Mouse (Mus musculus): ENCODE results near the gene Lin7a. TPM values are rescaled to one million over a fixed set of nuclear protein-coding genes. Genes with fewer than 3 reads are reported as not detected.
A peak's percentile ranks its signal among the peaks of the same experiment; 100 is the strongest.

The Lin7a gene
- total RNA-seq, 2 experiments from 2014 or later, result not detected

DNA sequence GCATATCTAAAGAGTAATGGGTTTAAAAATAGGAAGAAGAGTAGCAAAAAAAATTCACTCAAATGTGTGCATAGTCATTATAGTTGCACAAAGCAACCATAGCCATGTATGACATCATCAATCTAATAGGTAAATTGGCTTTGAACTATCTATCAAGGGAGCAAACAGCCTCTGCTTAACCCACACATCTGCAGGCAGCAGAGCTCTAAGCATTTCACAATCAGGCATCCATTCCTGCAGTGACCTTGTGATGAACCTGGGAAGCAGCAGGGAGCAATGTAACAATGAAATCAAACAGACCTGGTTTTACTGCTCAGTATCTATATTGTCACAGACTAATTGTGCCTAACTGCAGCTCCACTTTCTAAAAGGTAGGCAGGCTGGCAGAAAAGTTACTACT lies 112.3 kb downstream of the Lin7a start:
- ATAC-seq (replicated peaks; ENCODE audit: poor library complexity, severe bottlenecking), result no peak

GRCm38 (mm10) chr10:107389505-107389904 lies 118.0 kb downstream of the Lin7a start:
- no peak for ATAC-seq (replicated peaks; ENCODE audit: poor library complexity, severe bottlenecking)

DNA sequence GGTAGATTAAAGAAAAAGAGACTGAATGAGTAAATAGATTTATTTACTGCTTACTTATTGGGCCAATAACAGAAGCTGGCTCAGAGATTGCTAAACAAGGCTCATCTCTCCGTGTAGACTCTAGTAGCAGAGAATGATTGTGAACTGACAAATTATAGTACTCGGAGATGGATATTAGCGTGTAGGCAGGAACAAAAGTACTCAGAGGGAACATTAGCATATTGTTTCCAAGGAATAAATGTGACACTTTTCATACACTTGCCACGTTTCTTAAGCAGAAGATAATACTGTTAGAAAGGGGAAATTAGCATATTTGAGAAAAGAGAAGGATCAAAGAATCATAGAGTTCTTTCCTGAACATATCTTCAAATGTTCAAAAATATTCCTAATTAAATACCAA lies 133.9 kb downstream of the Lin7a start:
- no peak for ATAC-seq (replicated peaks; ENCODE audit: poor library complexity, severe bottlenecking)

- no peak for ATAC-seq (replicated peaks; ENCODE audit: poor library complexity, severe bottlenecking)
These were observed 146.8 kb downstream of the Lin7a start for GRCm38 (mm10) chr10:107418306-107418705.

DNA sequence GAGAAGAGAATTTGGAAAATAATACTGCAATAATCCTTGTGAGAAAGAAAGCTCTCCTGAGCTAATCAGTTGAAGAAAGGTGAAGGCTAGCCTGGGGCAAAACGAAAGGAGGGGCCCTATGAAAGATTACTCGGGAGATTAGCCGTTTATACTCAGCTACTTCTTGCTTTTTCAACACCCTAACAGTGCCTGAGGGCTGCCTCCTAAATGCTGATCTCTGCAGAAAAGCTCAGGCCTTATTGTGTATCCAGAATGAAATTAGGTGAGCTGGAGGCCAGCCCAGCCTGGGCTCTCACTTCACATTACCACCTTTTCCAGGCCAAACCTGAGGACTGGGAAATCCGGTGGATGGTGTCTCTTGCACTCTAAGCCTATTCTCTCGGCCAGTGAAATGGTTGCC lies 165.5 kb downstream of the Lin7a start:
- no peak for ATAC-seq (replicated peaks; ENCODE audit: poor library complexity, severe bottlenecking)

DNA sequence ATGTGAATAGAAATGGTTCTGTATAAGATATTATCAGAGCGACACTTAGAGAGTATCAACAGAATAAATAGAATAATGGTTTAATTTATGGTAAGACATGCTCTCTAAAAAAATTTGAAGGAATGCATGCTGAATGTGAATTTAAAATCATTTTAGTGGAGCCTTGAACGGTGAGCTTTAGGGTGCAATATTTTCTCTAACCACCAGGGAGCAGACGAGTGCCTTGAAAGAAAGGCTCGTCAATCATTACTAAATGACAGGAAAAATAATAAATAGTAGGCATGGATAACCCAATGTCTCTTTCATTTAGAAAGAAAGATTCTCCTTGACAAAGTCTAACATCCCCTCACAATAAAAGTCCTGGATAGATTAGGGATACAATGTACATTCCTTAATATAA lies 171.3 kb downstream of the Lin7a start:
- ATAC-seq (replicated peaks; ENCODE audit: poor library complexity, severe bottlenecking), result peak; percentile 61

DNA sequence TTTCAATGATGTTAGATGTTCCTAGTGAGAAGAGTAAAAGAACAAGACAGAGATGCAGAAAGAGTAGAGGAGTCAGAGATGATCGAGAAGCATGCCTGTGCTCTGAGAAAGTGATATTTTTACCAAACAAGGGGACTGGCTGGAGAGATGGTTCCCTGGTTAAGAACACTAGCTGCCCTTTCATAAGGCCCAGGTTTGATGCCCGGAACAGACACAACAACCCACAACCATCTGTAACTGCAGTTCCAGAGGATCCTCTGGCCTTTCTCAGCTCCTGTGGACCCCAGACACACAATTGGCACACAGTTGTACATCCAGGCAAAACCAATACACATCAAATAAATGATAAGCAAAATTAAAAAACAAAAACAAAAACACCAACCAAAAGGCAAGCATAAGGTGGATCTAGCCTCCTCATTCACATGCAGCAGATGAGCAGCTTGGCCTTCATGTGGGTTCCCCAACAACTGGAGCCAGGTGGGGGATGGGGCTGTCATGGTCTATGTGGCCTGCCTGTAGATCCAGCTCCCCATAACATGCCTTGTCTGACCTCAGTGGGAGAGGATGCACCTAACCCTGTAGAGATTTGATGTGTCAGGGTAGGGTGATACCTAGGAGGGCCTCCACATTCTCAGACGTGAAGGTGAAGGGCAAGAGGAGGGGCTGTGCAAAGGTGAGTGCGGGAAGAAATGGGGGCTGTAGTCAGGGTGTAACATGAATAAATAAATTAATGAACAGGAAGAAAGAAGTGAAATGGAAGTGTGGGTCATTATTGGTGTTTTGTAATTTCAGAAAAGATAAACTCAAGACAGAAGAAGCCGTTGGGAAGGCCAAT lies 178.2 kb downstream of the Lin7a start:
- ATAC-seq (replicated peaks; ENCODE audit: poor library complexity, severe bottlenecking), result no peak

DNA sequence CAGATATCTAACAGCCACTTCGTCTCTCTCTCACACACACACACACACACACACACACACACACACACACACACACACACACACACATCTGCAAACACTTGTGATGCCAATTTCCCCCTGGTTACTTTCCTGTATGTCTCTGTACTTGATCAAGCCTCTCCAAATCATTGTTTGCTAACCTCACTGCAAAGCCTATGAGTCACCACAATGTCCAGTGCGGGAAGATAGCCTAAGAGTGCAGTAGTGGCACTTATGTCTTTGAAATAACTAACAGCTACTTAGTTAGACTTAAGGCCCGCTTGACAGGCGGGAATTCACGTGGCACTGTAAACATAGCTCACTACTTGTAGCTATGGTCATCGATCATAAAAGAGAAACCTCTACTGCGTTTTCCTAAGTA lies 196.3 kb downstream of the Lin7a start:
- ATAC-seq (replicated peaks; ENCODE audit: poor library complexity, severe bottlenecking), result no peak

Other genes starting within 250 kb of the Lin7a start
- gene Acss3, start 148.0 kb upstream of the Lin7a start, total RNA-seq (2014; fragmentation: Nextera tagmentation), result not detected in 2 replicates
- gene Acss3, start 148.0 kb upstream of the Lin7a start, total RNA-seq (2017), result not detected in 2 replicates
- not detected in 2 replicates for gene Myf5, start 214.4 kb downstream of the Lin7a start, total RNA-seq (2014; fragmentation: Nextera tagmentation)
- not detected in 2 replicates for gene Myf5, start 214.4 kb downstream of the Lin7a start, total RNA-seq (2017)
- not detected in 2 replicates for gene Myf6, start 223.1 kb downstream of the Lin7a start, total RNA-seq (2014; fragmentation: Nextera tagmentation)
- not detected in 2 replicates for gene Myf6, start 223.1 kb downstream of the Lin7a start, total RNA-seq (2017)

Measured in granulocyte monocyte progenitor cell, adult 5-6 weeks (primary cell).